Mouse (Mus musculus) left cerebral cortex, postnatal 14 days (tissue): ENCODE data around the gene Olfr715. TPM values are rescaled to one million over a fixed set of nuclear protein-coding genes. Genes with fewer than 3 reads are reported as not detected.
"Not testable (repeated sequence)": the region's sequence is repeated elsewhere in the genome, so short reads cannot be mapped to it uniquely, and the experiment has no call there.

ENCODE experiments used
- DNase-seq, 2 experiments: peaks; one replicate each; pipeline ENCODE4 v3.0.0; 2021 to 2022; ENCODE audit warnings: low spot score in 2 of 2, mixed read lengths in 1 of 2
- intact Hi-C: fragments of 180-260 bp; cut with DNase I; formaldehyde crosslinking; loops from one replicate; pipeline ENCODE4 v1.15.1; 2025
- long read RNA-seq, 2 experiments: library from polyadenylated mRNA; stranded (forward); transcript quantifications; one replicate each; pipeline ENCODE4 v2.0.0; 2021
- total RNA-seq, 2 experiments: library from RNA; stranded (reverse); gene quantifications; 2 replicates each; pipeline ENCODE4 v1.2.3; 2021

Gene Olfr715
- total RNA-seq = not detected
- long read RNA-seq, experiment 1 = 0 reads
- long read RNA-seq, experiment 2 = 0 reads

DNA sequence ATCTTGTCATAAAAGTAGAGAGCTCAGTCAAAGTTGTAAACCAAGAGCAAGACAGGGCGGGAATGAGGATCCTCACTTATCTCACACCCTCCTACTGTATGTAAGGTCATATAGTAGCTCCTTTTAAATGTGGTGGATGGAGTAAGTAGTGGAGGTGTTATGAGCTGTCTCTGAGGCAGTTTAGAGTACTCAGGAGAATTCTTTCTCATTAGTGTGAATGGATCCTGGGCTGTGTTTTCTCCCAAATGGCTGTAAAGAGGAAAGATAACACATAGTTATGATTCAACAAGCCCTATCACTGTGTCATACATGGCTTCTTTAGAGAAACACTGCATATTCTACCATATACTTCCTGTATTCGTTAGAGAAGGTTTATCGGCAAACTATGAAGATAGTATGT lies at the start of gene Olfr715:
Olfr715 (minus strand) TSS at position 101 of the 400 bp plus-strand sequence.
- DNase-seq, intact Hi-C loops: not testable (repeated sequence)

DNA sequence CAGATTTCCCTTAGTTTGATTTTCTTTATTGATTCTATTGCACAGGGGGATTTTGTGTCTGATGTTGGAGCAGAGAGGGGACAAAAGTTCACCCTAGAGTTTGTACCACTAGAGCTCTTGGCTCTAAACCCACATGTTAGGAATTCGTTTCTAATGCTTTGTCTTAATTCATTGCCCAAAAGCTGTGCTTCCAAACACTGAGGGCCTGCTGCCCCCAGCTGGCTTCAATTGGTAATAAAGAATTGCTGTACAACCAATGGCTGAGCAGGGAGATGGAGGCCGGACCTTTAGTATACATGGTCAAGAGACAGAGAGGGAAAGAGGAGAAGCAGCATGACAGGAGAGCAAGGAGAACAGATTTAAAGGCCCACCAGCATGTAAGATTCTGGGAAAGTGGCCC lies 49.5 kb upstream of the Olfr715 start:
- DNase-seq = no peak
- intact Hi-C loops = loop anchor here (2.0 kb wide), 1 partner anchor 42 kb away; the partner anchor contains the start of gene Olfr716

DNA sequence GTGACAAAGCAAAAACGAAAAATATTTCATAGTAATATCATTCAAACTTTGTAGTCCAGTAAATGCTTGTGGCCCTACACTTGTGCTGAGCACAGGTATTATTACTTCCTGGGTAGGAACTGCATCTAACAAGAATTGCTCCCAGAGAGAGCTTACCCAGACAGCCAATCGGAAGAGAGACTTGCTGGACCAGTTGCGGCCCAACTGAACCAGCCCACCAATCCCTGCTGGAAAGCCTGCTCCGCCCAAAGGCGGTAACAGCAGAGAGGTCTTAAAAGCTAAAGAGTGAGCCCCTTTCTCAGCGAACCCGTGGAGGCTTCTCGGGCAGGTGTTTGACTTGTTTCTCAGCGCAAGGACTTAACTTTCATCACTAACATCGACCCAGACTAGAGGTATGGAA lies 35.8 kb upstream of the Olfr715 start, which contains the start of gene Nlrp14:
Nlrp14 (plus strand) TSS at position 301 of the 400 bp plus-strand sequence.
- intact Hi-C loops = no loop called here
- no peak for DNase-seq

GRCm38 (mm10) chr7:107138027-107138426 lies 7.1 kb upstream of the Olfr715 start, which contains the start of gene Olfr716:
Gene Olfr716, plus strand, starts transcription at chr7:107138327.
- intact Hi-C loops = loop anchor here (2.0 kb wide), 1 partner anchor 43 kb away; no protein-coding TSS in a partner anchor
- DNase-seq = not testable (repeated sequence)

- DNase-seq, intact Hi-C loops: not testable (repeated sequence)
Measured at GRCm38 (mm10) chr7:107110269-107110668, 20.6 kb downstream of the Olfr715 start, which contains the start of gene Olfr715b. Gene Olfr715b, minus strand, starts transcription at chr7:107110369.

GRCm38 (mm10) chr7:107092920-107093319 lies 38.0 kb downstream of the Olfr715 start, which contains the start of gene Olfr17:
Gene Olfr17, plus strand, starts transcription at chr7:107093220.
- DNase-seq = no peak
- intact Hi-C loops = no loop called here

Other genes starting within 250 kb of the Olfr715 start
- not detected for gene Olfr706, start 242.9 kb downstream of the Olfr715 start, total RNA-seq
- gene Olfr707, start 229.8 kb downstream of the Olfr715 start, total RNA-seq = not detected
- not detected for gene Olfr1532-ps1, start 223.1 kb downstream of the Olfr715 start, total RNA-seq
- not detected for gene Olfr709-ps1, start 198.9 kb downstream of the Olfr715 start, total RNA-seq
- not detected for gene Olfr710, start 182.8 kb downstream of the Olfr715 start, total RNA-seq
- gene Olfr6, start 167.1 kb downstream of the Olfr715 start, total RNA-seq = not detected
- gene Olfr711, start 155.6 kb downstream of the Olfr715 start, total RNA-seq = not detected
- not detected for gene Olfr2, start 125.0 kb downstream of the Olfr715 start, total RNA-seq
- not detected for gene Olfr713, start 99.9 kb downstream of the Olfr715 start, total RNA-seq
- gene Olfr714, start 60.1 kb downstream of the Olfr715 start, total RNA-seq = not detected
- not detected for gene Olfr17, start 37.9 kb downstream of the Olfr715 start, total RNA-seq
- gene Olfr715b, start 20.7 kb downstream of the Olfr715 start, total RNA-seq = not detected
- gene Olfr716, start 7.2 kb upstream of the Olfr715 start, total RNA-seq = not detected
- gene Nlrp14, start 35.9 kb upstream of the Olfr715 start, total RNA-seq = not detected
- not detected for gene Rbmxl2, start 78.4 kb upstream of the Olfr715 start, total RNA-seq
- 10 to 100 TPM in 1 of 2 experiments, 1 to 10 TPM in 1; 7.9 to 11.2 TPM for gene Syt9, start 239.6 kb upstream of the Olfr715 start, total RNA-seq